Mouse (Mus musculus): ENCODE results near the gene Wbp2nl.
A peak's percentile ranks its signal among the peaks of the same experiment; 100 is the strongest.

Gene Wbp2nl

DNA sequence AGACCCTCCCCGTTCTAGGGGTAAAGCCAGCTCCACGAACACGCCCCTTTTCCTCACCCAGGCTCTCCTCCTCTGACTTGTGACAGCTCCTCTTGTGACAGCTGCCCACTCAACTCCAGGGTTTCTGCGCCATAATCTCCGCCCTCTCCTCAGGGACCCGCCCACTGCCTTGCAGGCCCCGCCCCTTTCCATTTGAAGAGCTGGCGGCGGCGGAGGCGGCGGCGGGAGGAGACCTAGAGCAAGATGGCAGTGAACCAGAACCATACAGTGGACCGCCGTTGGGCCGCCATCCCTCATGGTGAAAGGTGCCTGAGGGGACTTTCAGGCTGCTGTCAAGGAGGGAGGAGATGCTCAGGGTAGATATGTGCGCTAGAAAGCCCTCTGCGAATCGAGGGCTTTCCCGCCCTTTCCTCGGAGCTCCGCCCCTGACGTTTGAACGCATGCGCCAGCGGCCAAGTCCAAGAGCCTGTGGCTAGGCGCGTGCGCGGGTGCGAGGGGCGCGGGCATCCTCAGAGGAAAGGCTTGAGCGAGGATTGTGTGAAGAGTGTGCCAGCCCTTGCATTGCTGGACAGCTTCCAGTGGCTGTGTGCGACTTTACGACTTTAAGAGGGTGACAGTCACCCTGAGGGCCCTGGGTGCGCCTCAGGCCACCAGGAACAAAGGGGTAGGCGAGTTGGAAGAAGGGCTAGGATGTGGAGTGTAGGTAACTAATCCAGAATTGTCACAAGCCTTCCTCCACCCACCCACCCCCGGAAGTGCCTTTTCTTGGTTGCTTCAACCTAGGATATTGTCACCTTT is at the start of gene Wbp2nl:
Gene Wbp2nl, plus strand, starts transcription at position 191 of the 798 bp plus-strand sequence.
- DNase-seq (ENCODE audit: low read depth in 2 of 2, low spot score in 2 of 2): no peak

DNA sequence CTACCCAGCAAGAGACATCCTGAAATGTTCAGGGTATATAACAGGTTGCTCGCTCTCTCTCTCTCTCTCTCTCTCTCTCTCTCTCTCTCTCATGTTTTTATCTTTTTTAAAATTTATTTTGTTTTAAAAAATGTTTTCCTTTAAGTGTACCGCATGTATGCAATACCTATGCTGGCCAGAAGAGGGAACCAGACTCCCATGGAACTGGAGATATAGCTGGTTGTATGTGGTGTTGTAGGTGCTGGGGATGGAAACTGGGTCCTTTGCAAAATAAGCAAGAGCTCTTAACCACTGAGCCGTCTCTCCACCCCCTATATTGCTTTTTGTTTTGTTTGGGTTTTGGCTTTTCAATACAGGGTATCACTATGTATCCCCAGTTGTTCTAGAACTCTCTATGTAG is 47.2 kb upstream of the Wbp2nl start:
- DNase-seq (ENCODE audit: low read depth in 2 of 2, low spot score in 2 of 2): no peak

DNA sequence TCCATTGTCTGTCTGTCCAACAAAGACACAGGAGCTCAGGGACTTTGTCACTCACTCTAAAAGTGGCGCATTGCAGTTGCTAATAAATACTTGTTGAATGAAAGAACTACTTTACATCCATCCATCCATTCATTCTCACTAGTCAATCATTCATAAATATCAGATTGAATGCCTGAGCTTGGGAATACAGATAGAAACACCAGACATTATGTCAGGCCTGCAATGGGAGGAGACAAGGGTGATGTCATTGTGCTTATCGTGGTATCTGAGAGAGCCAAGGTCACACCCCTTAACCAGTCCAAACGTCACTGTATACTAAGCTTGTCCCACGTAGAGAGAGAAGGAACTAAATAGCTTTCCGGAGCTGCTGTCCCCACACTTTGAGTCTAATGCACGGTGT is 46.7 kb upstream of the Wbp2nl start, which contains the start of gene 1500009C09Rik:
Gene 1500009C09Rik, plus strand, starts transcription at position 301 of the 400 bp plus-strand sequence.
- DNase-seq (ENCODE audit: low read depth in 2 of 2, low spot score in 2 of 2): no peak

DNA sequence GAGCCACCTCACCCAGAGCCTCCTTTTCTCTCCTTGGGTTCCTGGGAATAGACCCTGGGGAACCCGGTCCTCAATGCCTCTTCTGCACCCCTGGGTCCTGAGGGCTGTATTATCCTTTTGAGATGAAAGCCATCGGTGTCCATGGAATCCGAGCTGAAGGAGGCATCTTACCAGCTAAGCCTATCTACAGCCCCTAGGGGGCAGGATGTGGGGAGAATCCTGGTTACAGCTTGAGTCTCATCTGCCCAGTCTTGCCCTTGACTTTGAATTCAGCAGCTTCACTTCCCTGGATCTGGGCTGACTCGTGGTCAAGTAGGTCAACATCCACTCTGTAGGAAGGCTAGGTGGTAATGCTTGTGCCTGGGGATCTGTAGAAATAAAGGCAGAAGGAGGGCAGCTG is 43.5 kb upstream of the Wbp2nl start:
- no peak for DNase-seq (ENCODE audit: low read depth in 2 of 2, low spot score in 2 of 2)

DNA sequence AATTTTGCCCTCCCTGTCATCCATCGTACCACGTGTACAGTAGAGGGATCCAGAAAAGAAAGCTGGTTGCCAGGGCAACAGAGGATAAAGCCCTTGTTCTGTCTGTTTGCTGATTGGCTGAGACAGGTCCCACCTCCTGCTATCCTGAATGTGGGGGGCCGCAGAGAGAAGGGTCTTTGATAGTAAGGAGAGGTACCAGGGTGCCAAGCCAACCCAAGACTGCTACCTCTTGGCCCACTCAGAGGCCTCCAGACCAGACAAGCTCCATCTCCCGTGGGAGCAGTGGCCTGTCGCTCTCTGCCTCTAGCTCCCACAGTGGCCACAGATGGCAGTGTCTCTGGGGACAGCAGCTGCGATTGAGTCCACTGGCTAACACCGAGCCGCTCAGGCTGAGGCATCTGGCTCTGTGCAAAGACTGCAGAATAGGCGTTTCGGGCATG is 42.8 kb upstream of the Wbp2nl start:
- no peak for DNase-seq (ENCODE audit: low read depth in 2 of 2, low spot score in 2 of 2)

DNA sequence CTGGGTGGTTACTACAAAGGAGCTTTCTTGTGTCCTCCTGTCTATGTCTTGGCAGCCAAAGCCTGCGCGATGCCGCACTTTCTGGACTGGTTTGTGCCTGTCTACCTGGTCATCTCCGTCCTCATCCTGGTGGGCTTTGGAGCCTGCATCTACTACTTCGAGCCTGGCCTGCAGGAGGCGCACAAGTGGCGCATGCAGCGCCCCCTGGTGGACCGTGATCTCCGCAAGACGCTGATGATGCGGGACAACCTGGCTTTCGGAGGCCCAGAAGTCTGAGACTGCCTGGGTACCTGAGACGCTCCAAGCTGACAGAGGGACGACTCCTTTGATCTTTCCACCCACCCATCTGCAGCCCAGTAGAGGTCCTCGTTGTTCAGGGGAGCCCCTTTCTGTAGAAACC is 39.2 kb upstream of the Wbp2nl start:
- DNase-seq (ENCODE audit: low read depth in 2 of 2, low spot score in 2 of 2): peak; percentile 74 to 75

DNA sequence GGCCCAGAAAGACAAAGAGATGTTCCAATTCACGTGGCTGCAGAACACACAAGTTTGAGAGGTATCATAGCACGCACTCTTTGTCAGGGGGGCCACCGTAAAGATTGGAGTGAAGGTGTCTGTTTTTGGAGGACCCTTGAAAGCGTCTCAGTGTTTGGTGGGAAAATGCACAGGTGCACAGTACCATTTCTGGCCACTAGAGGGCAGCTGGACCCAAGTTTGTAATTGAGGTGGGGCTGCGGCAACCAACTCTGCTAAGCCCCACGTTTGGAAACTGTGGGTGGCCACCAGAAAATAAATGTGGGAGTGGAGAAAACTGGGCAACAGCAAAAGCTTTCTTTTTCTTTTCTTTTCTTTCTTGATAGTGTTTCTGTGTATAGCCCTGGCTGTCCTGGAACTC is 32.4 kb upstream of the Wbp2nl start:
- DNase-seq (ENCODE audit: low read depth in 2 of 2, low spot score in 2 of 2): peak; percentile 64 to 72

DNA sequence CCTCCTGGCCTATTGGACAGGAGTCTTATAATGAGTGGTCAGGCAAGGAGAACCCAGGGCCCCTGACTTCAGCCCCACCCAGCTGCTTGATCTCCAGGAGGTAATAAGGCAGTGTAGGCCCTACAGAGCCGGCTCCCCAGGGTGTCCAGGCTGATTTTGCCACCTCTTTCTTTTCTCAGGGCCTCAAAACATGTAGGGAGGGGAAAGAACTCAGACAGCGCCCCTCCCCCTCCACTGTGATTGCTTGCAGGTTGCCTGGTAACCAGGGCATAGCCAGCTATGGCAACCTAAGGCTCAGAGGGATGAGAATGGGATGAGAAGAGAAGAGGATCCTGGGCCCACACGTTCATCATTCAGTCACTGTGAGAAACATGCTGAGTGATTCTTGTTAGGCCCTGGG is 30.6 kb upstream of the Wbp2nl start:
- no peak for DNase-seq (ENCODE audit: low read depth in 2 of 2, low spot score in 2 of 2)

DNA sequence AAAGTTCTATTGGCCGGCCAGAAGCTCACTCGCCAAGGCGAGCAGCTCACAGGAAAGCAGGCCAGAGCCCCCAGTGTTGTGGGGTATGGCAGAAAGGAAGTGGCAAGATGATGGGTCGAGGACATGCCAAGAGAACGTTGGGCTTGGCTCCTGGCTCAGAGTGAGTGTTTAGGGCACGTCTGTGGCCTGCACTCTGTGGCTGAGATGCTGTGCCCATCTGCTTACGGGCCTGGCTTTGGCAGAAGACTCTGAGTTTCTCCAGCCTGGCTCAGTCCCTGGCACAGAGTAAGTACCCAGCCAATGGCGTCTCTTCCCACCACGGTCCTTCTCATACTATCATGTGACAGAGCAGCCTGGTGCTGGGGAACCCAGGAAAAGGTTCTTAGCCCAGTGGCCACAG is 30.0 kb upstream of the Wbp2nl start:
- DNase-seq (ENCODE audit: low read depth in 2 of 2, low spot score in 2 of 2): no peak

DNA sequence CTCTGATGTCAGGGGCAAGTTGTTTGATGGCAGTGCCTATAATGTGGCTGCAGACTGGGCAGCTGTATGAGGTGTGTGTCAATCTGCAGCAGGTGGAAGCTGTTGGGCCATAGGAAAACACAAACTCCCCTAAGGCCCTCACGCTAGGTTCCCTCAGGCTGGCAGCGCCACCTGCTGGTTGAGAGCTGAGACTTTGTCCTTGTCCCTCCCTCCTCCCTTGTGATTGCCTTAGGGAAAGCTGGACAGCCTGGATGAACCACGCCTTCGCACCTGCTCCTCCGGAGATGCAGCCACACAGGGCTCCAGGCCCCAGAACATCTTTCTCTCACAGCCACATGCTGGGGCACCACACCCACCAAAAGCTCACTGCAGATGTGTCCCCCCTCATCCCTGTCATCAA is 27.6 kb upstream of the Wbp2nl start:
- peak in 1 of 2 experiments; percentile 19 for DNase-seq (ENCODE audit: low read depth in 2 of 2, low spot score in 2 of 2)

DNA sequence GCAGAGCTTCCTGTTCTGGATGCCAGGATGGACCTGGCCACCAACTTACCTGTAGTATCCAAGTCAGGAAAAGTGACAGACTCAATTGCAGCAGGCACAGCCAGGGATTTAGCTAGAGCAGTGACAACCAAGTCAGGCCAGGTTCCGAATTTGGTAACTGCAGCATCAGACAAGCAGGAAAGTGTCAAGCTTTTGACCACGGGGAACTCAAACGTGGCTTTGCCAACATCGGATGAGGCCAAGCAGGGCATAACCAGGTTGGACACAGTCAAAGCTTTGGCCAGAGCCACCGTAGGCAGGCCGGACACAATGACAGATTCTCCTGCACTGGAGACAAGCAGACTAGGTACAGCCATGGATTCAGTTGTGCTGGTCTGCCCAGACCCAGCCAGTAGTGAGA is 26.5 kb upstream of the Wbp2nl start:
- DNase-seq (ENCODE audit: low read depth in 2 of 2, low spot score in 2 of 2): no peak

DNA sequence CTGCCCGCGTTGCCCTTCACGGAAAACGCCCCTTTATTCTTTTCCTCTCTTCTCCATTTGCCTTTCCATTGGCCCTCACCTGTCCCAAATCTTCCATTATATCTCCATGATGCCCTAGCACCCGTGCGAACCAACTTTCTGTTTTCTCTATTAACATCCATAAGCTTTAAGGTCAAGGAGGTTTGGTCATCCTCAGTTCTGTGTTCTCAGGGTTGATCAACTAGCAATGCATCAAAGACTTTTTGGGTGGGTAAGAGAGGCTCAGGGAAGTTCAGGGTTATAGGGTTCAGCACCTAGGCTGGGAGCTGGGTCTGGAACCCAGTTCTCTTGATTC is 24.2 kb upstream of the Wbp2nl start, which contains the start of gene Sept3:
Gene Sept3, plus strand, starts transcription at position 301 of the 334 bp plus-strand sequence.
- DNase-seq (ENCODE audit: low read depth in 2 of 2, low spot score in 2 of 2): no peak

DNA sequence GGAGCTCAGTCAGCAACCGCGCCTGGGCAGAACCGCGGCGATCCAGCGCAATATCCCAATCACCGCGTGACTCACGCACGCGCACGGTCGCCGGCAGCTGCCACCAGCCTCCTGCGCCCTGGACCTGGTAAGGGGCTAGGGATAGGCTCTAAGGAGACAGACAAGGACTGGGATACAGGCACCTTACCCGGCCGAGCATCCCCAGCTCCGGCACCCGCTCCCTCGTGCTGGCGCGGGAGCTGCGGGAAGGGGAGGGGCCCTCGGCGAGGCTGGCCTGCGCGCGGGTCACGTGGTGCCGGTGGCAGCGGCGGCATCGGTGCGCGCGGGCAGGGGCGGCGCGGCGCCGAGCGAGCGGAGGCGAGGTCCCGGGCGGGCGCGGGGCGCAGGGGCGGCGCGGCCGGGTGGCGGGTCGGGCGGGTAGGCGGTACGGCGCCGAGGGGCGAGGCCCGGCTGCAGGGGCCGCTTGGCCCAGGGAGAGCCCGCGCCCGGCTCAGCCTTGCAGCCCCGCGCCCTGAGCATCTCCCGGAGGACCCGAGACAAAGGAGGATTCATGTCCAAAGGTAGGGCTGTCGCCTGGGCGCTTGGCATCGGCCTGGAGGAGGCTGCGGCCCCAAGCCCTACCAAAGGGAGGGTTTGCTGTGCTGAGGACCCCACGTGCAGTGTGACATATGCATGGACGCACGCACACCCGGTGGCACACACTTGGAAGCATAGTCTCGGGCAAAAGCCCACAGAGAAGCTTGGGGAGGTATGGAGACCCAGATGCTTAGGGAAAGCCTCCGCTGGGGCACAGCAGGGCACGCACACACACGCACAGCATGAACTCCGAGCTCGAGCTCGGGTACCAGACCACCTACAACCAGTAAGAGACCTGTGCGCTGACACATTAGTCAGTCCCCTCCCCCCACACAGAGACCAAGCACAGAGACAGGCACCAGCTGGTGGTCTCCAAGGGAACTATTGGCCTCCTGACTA is 23.5 kb upstream of the Wbp2nl start:
- DNase-seq (ENCODE audit: low read depth in 2 of 2, low spot score in 2 of 2): no peak

DNA sequence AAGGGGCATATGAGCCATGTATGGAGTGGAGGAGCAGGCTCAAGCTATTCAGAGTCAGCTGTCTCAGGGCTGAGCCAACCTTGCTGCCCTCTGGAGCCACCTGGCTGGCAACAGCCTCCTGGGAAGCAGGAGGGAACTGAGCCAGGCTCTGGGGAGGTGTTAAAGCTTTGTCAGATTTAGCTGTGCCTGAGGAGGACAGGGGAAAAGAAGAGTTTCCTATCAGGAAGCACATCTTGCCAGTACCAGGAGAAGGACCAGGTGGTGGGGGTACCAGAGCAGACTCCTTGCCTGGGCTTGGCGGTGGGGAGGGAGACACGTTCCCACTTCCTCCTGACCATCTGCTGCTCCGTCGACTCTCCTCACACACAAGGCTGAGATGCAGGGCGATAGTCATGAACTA is 21.2 kb upstream of the Wbp2nl start:
- DNase-seq (ENCODE audit: low read depth in 2 of 2, low spot score in 2 of 2): no peak

DNA sequence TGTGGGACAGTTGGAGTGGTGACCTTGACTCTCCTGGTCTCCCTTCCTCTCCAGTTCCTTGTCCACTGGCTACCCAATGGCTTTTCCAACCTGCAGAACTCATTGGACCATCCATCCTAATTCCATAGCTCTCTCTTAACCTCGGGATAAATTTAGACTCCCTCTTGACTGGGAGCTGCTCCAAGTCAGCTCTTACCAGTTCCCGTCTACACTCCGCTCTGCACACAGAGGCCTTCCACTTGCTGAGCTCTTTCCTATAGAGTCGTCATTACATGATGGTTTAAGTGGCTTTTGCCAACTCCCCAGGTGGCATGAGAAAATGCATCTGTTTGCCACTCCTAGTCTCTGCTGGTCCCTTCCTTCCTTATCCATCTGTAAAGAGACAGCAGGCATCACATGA is 18.1 kb upstream of the Wbp2nl start:
- no peak for DNase-seq (ENCODE audit: low read depth in 2 of 2, low spot score in 2 of 2)

DNA sequence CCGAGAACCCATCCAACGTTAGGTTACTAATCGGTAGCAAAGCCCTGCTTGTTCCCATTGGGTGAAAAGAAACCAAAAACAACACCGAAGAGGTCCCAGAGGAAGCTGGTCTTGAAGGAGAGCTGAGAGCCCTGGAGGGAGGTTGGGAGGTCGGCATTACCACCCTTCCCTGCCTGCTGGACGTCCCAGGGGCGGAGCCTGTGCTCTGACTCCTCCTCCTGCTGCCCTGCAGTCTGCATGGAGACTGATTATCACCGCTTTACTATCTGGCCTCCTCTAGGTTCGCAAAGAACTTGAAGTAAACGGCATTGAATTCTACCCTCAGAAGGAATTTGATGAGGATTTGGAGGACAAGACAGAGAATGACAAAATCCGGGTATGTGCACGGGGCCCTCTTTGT is 12.6 kb upstream of the Wbp2nl start:
- DNase-seq (ENCODE audit: low read depth in 2 of 2, low spot score in 2 of 2): no peak

DNA sequence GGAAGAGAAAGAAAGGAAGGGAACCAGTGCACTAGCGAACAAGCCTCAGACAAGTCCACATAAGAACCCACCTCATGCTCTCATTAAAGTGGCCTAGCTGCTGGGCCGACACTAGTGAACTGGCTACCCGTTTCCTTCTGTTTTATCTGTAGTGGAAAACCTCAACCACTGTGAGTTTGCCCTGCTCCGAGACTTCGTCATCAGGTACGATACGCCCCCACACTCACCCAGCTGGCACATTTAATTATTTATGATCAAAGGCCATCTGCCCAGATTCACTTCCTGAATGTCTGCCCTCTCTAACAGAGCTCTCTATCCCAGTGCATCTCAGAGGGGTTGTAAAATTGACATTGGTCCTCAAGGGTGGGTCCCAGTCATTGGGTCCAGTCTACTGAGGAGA is 8.5 kb upstream of the Wbp2nl start:
- DNase-seq (ENCODE audit: low read depth in 2 of 2, low spot score in 2 of 2): no peak

DNA sequence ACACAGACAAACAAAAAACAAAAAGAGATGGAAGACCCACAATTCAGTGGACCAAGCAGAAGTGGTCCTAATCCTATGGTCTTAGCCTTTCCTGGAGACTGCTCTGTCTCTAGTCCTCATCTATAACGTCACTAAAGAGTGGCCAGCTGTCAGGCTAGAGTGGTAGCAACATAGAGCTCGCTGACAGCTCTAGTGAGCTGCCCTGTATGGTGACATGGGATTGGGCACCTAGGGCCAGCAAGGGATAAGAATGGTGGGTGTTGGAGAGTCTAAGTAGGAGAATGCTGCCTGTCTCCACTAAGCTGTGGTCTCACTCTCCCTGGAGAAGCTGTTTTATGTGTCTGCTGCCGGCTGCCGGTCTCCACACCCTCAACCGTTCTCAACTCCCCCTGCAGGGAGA is 5.9 kb upstream of the Wbp2nl start:
- DNase-seq (ENCODE audit: low read depth in 2 of 2, low spot score in 2 of 2): no peak

DNA sequence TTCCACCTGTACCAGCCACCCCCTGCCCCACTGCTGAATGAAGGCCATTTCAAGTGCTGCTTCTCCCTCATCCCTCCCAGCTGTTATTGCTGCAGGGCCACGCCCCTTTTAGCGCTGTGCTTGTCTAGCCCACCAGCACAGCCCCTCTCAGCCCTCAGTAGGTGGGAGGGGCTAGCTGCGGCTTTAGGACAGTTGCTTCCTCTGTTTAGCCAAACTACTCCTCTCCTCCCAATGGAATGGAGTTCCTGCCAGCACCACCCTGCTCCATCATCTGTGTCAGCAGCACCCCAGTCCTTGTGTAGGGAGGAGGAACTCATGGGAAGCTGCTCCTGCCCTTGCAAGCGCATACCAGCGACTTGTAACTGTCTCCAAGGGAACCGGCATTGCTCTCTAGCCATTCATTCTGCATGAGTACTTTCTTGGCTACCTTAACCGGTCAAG is 5.5 kb upstream of the Wbp2nl start:
- no peak for DNase-seq (ENCODE audit: low read depth in 2 of 2, low spot score in 2 of 2)

DNA sequence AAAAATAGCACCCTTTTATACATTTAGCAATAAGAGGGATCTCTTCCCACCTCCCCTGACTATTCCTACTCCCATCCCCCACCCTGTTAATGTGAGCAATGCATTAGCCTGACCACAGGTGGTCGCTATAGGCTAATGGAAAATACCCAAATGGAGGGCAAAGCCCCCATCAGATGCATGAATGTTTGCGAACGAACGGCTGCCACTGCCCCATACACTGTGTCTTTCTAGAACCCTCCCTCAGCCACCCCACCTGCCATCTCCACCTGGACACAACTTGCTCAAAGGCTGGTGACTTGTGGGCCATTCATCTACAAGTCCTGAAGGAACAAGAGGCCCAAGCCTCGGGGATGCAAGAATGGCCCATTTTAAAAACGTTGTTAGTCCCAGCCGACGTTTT is 4.7 kb upstream of the Wbp2nl start:
- DNase-seq (ENCODE audit: low read depth in 2 of 2, low spot score in 2 of 2): no peak

DNA sequence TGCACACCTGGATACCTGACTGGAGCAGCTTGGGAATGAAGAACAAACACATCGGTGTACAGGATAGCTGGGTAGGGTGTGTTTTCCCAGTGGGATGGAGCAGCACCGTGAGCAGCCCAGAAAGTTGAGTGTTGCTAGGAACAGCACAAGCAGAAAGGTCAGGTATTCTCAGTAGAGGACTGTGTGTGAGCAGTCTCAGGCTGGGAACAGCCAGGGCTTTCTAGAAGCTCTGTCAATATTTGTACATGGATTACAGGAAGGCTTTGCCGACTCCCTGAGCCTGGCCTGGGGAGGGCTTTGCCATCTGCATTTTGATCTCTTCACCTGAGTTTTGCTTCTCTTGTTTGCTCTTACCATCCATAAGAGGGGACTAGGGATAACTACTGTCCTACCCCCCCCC is 8.4 kb downstream of the Wbp2nl start:
- no peak for DNase-seq (ENCODE audit: low read depth in 2 of 2, low spot score in 2 of 2)

DNA sequence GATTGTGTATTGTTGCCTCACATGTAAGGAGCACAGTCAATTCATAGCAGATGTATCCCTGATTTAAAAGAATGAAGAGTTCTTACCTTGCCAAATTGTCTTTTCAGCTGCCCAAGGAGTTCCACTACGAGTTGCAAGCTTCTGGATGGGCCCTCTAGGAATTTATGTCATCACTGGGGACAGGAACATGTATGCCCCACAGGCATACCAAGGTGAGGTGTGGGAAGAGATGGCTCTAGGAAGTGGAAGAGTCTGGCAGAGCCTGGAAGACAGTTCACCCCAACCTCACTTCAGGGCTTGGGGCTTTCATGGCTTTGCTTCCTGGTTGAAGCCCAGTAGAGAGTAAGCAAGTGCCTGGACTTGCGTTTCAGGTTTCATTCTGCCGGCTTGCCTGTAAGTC is 9.7 kb downstream of the Wbp2nl start:
- no peak for DNase-seq (ENCODE audit: low read depth in 2 of 2, low spot score in 2 of 2)
